Mouse (Mus musculus): ENCODE measurements around the gene Rnf31.

- TF ChIP-seq POLR2A (IDR thresholded peaks at IDR 0.05; ENCODE audit: insufficient read depth, low read depth, low read length) (peak; percentile 47; the same call in 1 of the 2 replicates), CTCF (IDR thresholded peaks at IDR 0.05) (peak; percentile 27; the same call in 1 of the 2 replicates)
These were observed 51.8 kb downstream of the Rnf31 start, which contains the start of gene Tm9sf1 for GRCm38 (mm10) chr14:55643060-55643907.
